Mouse (Mus musculus): ENCODE measurements around the gene Gm28305. TPM values are rescaled to one million over a fixed set of nuclear protein-coding genes. Genes with fewer than 3 reads are reported as not detected.

Gm28305 gene
- polyA plus RNA-seq, 1 experiment from 2014 or later: not detected

DNA sequence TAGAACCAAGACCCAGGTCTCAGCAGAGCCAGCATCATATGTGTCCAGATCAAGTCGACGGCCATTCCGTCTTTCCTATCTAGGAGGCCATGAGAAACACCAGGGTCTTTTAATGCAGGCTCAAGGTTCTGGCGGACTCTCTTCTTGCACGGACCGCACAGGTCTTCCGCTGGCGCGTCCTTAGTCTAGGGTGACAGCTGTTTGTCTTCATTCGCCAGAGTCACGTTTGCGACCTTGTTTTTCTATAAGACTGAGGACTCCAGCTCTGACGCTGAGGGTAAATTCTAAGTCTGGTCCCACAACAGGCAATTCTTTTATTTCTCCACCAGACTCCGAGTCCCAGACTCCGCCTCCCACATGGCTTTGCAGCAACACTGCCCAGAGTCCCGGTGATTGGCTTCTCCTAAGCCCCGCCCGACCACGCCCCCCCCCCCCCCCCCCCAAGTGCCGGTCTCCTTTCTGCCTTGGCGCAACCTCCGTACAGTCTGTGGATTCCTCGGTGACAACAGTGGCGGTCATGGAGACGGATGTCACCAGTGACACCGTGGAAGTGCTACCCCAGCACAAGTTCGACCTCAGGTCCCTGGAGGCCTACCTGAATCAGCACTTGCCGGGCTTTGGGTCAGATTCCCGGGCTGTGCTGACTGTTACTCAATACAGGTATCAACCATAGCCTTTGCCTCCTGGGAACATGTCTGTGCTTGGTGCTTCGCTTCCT is 22.9 kb downstream of the Gm28305 start, which contains the start of gene Acad11:
TSS of gene Acad11 (plus strand) at position 134 of the 718 bp plus-strand sequence.
- WGBS: under 1% methylated on average over 30 of the region's 30 CpGs
- no peaks in the 10 kb centered on the region for H3K9me3 ChIP-seq (replicated peaks; ENCODE audit: control insufficient read depth, low read length)
- H3K4me3 ChIP-seq (replicated peaks; ENCODE audit: low read length): peak within 1 kb of the TSS; percentile 100
- peak; percentile 95 for ATAC-seq (ENCODE audit: insufficient read depth, low FRiP score)
- H3K4me1 ChIP-seq (ENCODE audit: control insufficient read depth, insufficient read depth, low read length): peaks cover 11% of the 10 kb centered on the region
- peak within 1 kb of the TSS; percentile 95 for H3K9ac ChIP-seq (ENCODE audit: low read length)
- H3K36me3 ChIP-seq (ENCODE audit: control insufficient read depth, insufficient read depth, low read length): peaks cover 3% of the 10 kb centered on the region
- peak within 1 kb of the TSS; percentile 66; the same call in 1 of the 2 replicates for H3K27ac ChIP-seq (ENCODE audit: low read length)
- no peaks in the 10 kb centered on the region for H3K27me3 ChIP-seq (ENCODE audit: control insufficient read depth, insufficient read depth, low read length)
- H3K4me2 ChIP-seq (ENCODE audit: low read depth, low read length): peak within 1 kb of the TSS; percentile 92

DNA sequence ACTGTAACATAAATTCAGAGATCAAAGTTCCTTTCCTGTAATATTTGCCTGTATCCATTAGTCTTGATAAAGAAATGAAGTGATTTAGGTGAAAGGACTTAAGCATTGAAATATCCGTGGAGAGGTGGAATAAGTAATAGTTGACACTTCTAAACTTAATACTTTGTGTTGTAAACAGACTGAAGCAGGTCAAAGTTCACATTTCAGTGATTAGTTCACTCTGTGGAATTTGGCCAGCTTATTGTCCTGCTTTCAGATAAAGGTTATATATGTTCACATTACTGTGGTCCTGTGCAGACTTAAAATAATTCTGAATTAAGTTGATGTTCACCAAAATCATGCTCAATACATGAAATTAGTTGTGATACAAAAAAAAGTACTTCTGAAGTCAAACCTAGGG is 24.1 kb downstream of the Gm28305 start:
- no peak overlapping the region for H3K4me3 ChIP-seq (replicated peaks; ENCODE audit: low read length)
- no peak overlapping the region for H3K27ac ChIP-seq (ENCODE audit: low read length)
- no peaks in the 10 kb centered on the region for H3K27me3 ChIP-seq (ENCODE audit: control insufficient read depth, insufficient read depth, low read length)
- H3K36me3 ChIP-seq (ENCODE audit: control insufficient read depth, insufficient read depth, low read length): peaks cover 1% of the 10 kb centered on the region
- peaks cover 11% of the 10 kb centered on the region for H3K4me1 ChIP-seq (ENCODE audit: control insufficient read depth, insufficient read depth, low read length)
- H3K9ac ChIP-seq (ENCODE audit: low read length): no peak overlapping the region
- WGBS: 13% methylated on average over 1 of the region's 1 CpGs
- no peaks in the 10 kb centered on the region for H3K9me3 ChIP-seq (replicated peaks; ENCODE audit: control insufficient read depth, low read length)
- no peak overlapping the region for H3K4me2 ChIP-seq (ENCODE audit: low read depth, low read length)
- no peak for ATAC-seq (ENCODE audit: insufficient read depth, low FRiP score)

DNA sequence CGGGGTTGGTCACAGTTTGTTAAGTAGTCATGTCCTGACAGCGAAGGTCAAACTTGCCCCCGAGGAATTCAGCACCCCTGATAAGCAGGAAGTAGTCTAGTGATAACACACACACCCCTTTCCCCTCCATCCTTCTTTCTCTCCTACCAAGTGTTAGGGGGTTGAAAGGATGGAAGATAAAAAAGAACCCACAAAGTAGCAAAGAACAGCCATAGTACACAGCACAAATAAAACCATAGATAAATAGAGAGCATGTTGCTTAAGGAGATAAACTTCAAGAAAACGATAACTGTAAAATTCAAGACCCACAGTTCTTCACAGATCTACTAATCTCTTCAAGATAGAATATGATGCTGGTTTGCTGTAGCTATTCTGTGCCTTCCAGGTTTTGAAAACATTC is 29.8 kb downstream of the Gm28305 start:
- Histone ChIP-seq H3K4me1 (ENCODE audit: control insufficient read depth, insufficient read depth, low read length) (no peaks in the 10 kb centered on the region), H3K4me2 (ENCODE audit: low read depth, low read length) (no peak overlapping the region), H3K9me3 (replicated peaks; ENCODE audit: control insufficient read depth, low read length) (no peaks in the 10 kb centered on the region), H3K27ac (ENCODE audit: low read length) (no peak overlapping the region), H3K9ac (ENCODE audit: low read length) (no peak overlapping the region), H3K4me3 (replicated peaks; ENCODE audit: low read length) (no peak overlapping the region), H3K27me3 (ENCODE audit: control insufficient read depth, insufficient read depth, low read length) (no peaks in the 10 kb centered on the region), H3K36me3 (ENCODE audit: control insufficient read depth, insufficient read depth, low read length) (no peaks in the 10 kb centered on the region)
- no peak for ATAC-seq (ENCODE audit: insufficient read depth, low FRiP score)
- 71% methylated on average over 4 of the region's 4 CpGs for WGBS

DNA sequence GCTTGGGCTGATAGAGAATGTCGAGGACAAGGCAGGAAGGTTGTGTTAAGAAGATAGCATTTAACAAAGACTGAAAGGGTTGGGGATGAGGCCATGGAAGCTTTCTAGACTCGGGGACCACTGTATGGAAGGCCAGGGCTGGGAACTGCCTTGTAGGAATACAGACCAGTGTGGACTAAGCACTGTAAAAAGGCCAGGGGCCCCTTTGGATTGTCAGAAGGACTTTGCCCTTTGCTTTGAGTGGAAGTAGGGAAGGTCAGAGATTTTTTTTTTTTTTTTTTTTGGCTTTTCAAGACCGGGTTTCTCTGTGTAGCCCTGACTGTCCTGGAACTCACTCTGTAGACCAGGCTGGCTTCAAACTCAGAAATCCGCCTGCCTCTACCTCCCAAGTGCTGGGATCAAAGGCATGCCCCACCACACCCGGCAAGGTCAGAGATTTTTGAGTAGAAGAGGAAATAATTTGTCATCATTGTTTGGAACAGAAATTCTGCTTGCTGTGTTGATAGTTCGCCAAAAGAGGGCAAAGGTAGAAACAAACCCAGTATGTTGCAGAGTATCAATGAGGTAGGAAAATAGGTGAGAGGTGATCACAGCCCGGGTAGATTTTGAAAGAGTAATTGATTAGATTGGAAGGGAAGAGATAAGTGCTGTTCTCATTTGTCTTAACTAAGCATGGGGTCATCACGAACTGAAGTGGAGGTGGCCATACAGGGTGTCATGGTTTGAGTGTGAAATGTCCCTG is 30.6 kb downstream of the Gm28305 start:
- no peak for ATAC-seq (ENCODE audit: insufficient read depth, low FRiP score)
- WGBS: 68% methylated on average over 8 of the region's 8 CpGs

DNA sequence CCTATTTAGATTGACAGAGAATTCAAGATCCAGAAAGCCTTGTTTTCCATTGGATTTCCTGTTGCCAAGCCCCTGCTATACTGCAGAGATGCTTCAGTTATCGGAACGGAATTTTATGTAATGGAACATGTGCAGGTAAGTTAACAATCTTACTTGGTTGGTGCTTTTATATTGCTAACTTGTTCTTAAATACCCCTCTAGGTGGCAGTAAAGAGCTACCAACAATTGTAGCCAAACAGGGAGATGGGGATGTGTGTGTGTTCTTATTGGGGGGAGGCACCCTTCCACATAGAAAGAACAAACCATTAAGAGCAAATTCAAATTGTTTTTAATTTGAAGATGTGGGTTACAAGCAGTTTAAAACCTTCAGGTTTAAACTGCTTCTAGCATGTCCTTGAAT is 35.3 kb downstream of the Gm28305 start:
- H3K9me3 ChIP-seq (replicated peaks; ENCODE audit: control insufficient read depth, low read length): no peaks in the 10 kb centered on the region
- H3K4me3 ChIP-seq (replicated peaks; ENCODE audit: low read length): no peak overlapping the region
- H3K4me2 ChIP-seq (ENCODE audit: low read depth, low read length): no peak overlapping the region
- H3K36me3 ChIP-seq (ENCODE audit: control insufficient read depth, insufficient read depth, low read length): no peaks in the 10 kb centered on the region
- no peaks in the 10 kb centered on the region for H3K4me1 ChIP-seq (ENCODE audit: control insufficient read depth, insufficient read depth, low read length)
- no peak for ATAC-seq (ENCODE audit: insufficient read depth, low FRiP score)
- WGBS: 69% methylated on average over 2 of the region's 2 CpGs
- H3K27me3 ChIP-seq (ENCODE audit: control insufficient read depth, insufficient read depth, low read length): no peaks in the 10 kb centered on the region
- no peak overlapping the region for H3K9ac ChIP-seq (ENCODE audit: low read length)
- H3K27ac ChIP-seq (ENCODE audit: low read length): no peak overlapping the region

More for the DNA sequence above, 30.6 kb downstream of the Gm28305 start:
- Histone ChIP-seq H3K36me3 (ENCODE audit: control insufficient read depth, insufficient read depth, low read length) (no peaks in the 10 kb centered on the region), H3K4me2 (ENCODE audit: low read depth, low read length) (no peak overlapping the region), H3K27me3 (ENCODE audit: control insufficient read depth, insufficient read depth, low read length) (no peaks in the 10 kb centered on the region), H3K4me1 (ENCODE audit: control insufficient read depth, insufficient read depth, low read length) (no peaks in the 10 kb centered on the region), H3K27ac (ENCODE audit: low read length) (no peak overlapping the region), H3K4me3 (replicated peaks; ENCODE audit: low read length) (no peak overlapping the region), H3K9ac (ENCODE audit: low read length) (no peak overlapping the region), H3K9me3 (replicated peaks; ENCODE audit: control insufficient read depth, low read length) (no peaks in the 10 kb centered on the region)

DNA sequence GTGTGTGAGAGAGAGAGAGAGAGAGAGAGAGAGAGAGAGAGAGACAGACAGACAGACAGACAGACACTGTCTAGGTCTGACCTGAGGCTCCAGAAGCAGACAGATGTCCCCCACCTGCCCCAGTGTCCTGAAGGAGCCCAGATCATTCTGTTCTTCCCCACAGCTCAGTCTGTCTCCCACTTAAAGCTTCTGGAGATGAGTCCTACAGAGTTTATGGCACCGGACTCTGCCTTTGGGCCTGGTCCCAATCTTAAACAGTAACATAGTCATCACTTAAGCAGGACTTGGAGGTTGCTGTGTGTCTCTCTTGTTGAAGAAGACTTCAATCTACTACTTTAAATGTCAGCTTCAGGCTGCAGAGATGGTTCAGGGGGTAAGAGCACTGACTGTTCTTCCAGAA is 38.3 kb downstream of the Gm28305 start:
- H3K27ac ChIP-seq (ENCODE audit: low read length): no peak overlapping the region
- 95% methylated on average over 1 of the region's 1 CpGs for WGBS
- H3K9me3 ChIP-seq (replicated peaks; ENCODE audit: control insufficient read depth, low read length): no peaks in the 10 kb centered on the region
- no peak overlapping the region for H3K4me3 ChIP-seq (replicated peaks; ENCODE audit: low read length)
- H3K4me1 ChIP-seq (ENCODE audit: control insufficient read depth, insufficient read depth, low read length): no peaks in the 10 kb centered on the region
- no peaks in the 10 kb centered on the region for H3K36me3 ChIP-seq (ENCODE audit: control insufficient read depth, insufficient read depth, low read length)
- H3K9ac ChIP-seq (ENCODE audit: low read length): no peak overlapping the region
- no peak for ATAC-seq (ENCODE audit: insufficient read depth, low FRiP score)
- H3K4me2 ChIP-seq (ENCODE audit: low read depth, low read length): no peak overlapping the region
- H3K27me3 ChIP-seq (ENCODE audit: control insufficient read depth, insufficient read depth, low read length): no peaks in the 10 kb centered on the region

DNA sequence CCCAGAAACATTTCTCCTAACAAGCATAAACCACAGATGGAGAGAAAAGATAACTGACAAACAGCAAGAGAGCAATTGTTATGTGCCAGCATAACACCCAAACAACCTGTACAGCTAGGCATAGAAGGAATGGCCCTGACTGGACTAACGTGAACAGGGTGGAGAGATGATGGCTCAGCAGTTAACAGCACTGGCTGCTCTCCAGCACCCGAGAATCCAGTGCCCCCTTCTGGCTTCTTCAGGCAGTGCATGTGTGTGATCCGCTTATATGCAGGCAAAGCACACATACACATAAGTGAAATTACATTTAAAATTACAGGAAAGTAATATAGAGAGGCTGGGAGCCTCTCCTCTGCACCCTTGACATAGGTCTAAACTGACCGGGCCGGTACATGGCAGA is 38.9 kb downstream of the Gm28305 start:
- H3K9me3 ChIP-seq (replicated peaks; ENCODE audit: control insufficient read depth, low read length): no peaks in the 10 kb centered on the region
- 49% methylated on average over 5 of the region's 5 CpGs for WGBS
- ATAC-seq (ENCODE audit: insufficient read depth, low FRiP score): no peak
- no peak overlapping the region for H3K4me3 ChIP-seq (replicated peaks; ENCODE audit: low read length)
- no peak overlapping the region for H3K27ac ChIP-seq (ENCODE audit: low read length)
- no peaks in the 10 kb centered on the region for H3K27me3 ChIP-seq (ENCODE audit: control insufficient read depth, insufficient read depth, low read length)
- no peak overlapping the region for H3K4me2 ChIP-seq (ENCODE audit: low read depth, low read length)
- no peaks in the 10 kb centered on the region for H3K36me3 ChIP-seq (ENCODE audit: control insufficient read depth, insufficient read depth, low read length)
- no peaks in the 10 kb centered on the region for H3K4me1 ChIP-seq (ENCODE audit: control insufficient read depth, insufficient read depth, low read length)
- H3K9ac ChIP-seq (ENCODE audit: low read length): no peak overlapping the region

DNA sequence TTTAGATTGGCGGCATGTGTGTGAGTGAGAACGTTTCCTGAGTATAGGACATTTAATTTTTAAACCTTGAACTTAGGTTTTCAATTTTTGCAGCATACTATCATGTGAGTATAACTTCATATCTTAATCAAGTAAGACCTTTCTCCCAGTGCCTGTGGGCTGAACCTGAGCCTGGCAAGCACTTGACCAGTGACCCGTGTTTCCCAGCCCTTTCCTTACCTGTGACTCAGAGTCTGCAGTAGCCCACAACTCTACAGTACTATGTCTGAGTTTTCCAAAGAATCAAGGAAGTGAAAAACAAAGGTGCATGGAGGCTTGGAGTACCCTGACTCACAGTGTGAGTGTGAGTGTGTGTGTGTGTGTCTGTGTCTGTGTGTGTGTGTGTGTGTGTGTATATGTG is 39.6 kb downstream of the Gm28305 start:
- Histone ChIP-seq H3K4me3 (replicated peaks; ENCODE audit: low read length) (no peak overlapping the region), H3K27ac (ENCODE audit: low read length) (no peak overlapping the region), H3K36me3 (ENCODE audit: control insufficient read depth, insufficient read depth, low read length) (no peaks in the 10 kb centered on the region), H3K4me1 (ENCODE audit: control insufficient read depth, insufficient read depth, low read length) (no peaks in the 10 kb centered on the region), H3K9me3 (replicated peaks; ENCODE audit: control insufficient read depth, low read length) (no peaks in the 10 kb centered on the region), H3K27me3 (ENCODE audit: control insufficient read depth, insufficient read depth, low read length) (no peaks in the 10 kb centered on the region), H3K9ac (ENCODE audit: low read length) (no peak overlapping the region), H3K4me2 (ENCODE audit: low read depth, low read length) (no peak overlapping the region)
- WGBS: 76% methylated on average over 3 of the region's 3 CpGs
- no peak for ATAC-seq (ENCODE audit: insufficient read depth, low FRiP score)

DNA sequence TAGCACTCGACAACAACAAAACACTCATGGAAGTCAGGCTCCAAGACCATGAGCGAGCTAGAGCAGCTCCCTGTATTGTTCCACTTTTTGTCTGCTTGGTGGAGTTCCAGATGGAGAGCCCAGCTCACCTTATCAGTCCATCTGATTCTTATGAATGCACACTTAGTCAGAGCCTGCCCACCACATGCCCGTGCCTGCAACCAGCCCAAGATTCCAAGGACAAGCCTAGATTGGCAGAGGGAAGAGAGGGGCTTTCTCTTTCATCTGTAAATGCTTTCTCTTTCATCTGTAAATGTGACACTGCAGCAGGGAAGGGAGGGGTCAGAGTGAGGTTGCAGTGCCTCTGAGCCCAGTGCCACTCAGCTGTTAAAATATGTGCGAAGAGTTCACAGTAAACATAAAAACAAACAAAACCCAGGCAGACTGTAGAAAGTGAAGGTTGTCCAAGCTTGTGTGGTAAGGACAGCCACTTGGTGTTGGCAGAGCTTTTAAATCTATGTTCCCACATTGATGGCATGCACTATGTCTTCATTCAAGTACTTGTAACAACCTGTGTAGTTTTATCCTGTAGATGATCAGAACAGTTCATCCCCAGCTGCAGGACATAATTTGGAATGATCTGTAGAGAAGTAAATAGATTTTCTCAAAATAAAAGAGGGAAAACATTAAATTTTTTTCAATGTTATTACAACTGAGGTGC is 45.4 kb downstream of the Gm28305 start:
- no peak overlapping the region for H3K4me2 ChIP-seq (ENCODE audit: low read depth, low read length)
- no peaks in the 10 kb centered on the region for H3K4me1 ChIP-seq (ENCODE audit: control insufficient read depth, insufficient read depth, low read length)
- no peak; the same call in 1 of the 2 replicates for ATAC-seq (ENCODE audit: insufficient read depth, low FRiP score)
- WGBS: 50% methylated on average over 4 of the region's 4 CpGs
- no peak overlapping the region for H3K9ac ChIP-seq (ENCODE audit: low read length)
- no peak overlapping the region for H3K4me3 ChIP-seq (replicated peaks; ENCODE audit: low read length)
- H3K27me3 ChIP-seq (ENCODE audit: control insufficient read depth, insufficient read depth, low read length): no peaks in the 10 kb centered on the region
- H3K27ac ChIP-seq (ENCODE audit: low read length): peak overlapping the region; percentile 55; the same call in 1 of the 2 replicates
- H3K9me3 ChIP-seq (replicated peaks; ENCODE audit: control insufficient read depth, low read length): no peaks in the 10 kb centered on the region
- no peaks in the 10 kb centered on the region for H3K36me3 ChIP-seq (ENCODE audit: control insufficient read depth, insufficient read depth, low read length)

All from stomach, embryonic 16.5 days (tissue).